16 mouse cellular contexts compared by ENCODE assay signal in genomic region chr3:32421115-32422054, GRCm38 (mm10). TPM values are rescaled to one million over a fixed set of nuclear protein-coding genes. Genes with fewer than 3 reads are reported as not detected.
DNase-seq lines count a peak whose midpoint lies in the region; ATAC-seq and TF ChIP-seq lines count a peak whose summit lies in the region.
"Had no signal": no experiment of that assay in that cellular context is flagged by ENCODE, and none has a peak within 500 bp of the region (broad histone marks: within the 10 kb centered on the region; RNA-seq: fewer than 3 reads in every experiment).

No protein-coding gene starts in this region.

- no peaks in the 10 kb centered on the region for H3K9me3 ChIP-seq in G1E (replicated peaks)
- no peaks in the 10 kb centered on the region for H3K9me3 ChIP-seq in midbrain, embryonic 11.5 days (ENCODE audit: control insufficient read depth, low read length)
- H3K9me3 ChIP-seq: embryonic facial prominence, embryonic 15.5 days; heart, embryonic 15.5 days; limb, embryonic 10.5 days; liver, embryonic 15.5 days had no signal

- 0 out of 2 replicates have a peak, but pooled peaks have one; percentile 2 for ATAC-seq in G1E (ENCODE audit: extremely low read depth, insufficient number of reproducible peaks, low FRiP score, poor library complexity, severe bottlenecking)
- no peak for ATAC-seq in midbrain, embryonic 11.5 days (ENCODE audit: low FRiP score)
- ATAC-seq: forebrain, embryonic 14.5 days had no signal

- no peak overlapping the region for H3K4me3 ChIP-seq in heart, adult 2 months
- no peak overlapping the region for H3K4me3 ChIP-seq in G1E (ENCODE audit: low read depth, low read length)
- no peak overlapping the region for H3K4me3 ChIP-seq in macrophage (ENCODE audit: inconsistent target)
- no peak overlapping the region for H3K4me3 ChIP-seq in midbrain, embryonic 11.5 days (ENCODE audit: low read depth, low read length)
- H3K4me3 ChIP-seq: embryonic facial prominence, embryonic 15.5 days; heart, embryonic 15.5 days; limb, embryonic 10.5 days; liver, embryonic 15.5 days had no signal

- no peak for TF ChIP-seq POLR2A in heart, adult 2 months (IDR thresholded peaks at IDR 0.05; ENCODE audit: insufficient read depth, low read depth, low read length)

- peaks cover 18% of the 10 kb centered on the region for H3K36me3 ChIP-seq in heart, adult 2 months (ENCODE audit: control insufficient read depth, insufficient read depth, low read length)
- H3K36me3 ChIP-seq in G1E (replicated peaks) (peaks cover 33% of the 10 kb centered on the region), macrophage (ENCODE audit: inconsistent target) (no peaks in the 10 kb centered on the region)
- no peaks in the 10 kb centered on the region for H3K36me3 ChIP-seq in midbrain, embryonic 11.5 days (ENCODE audit: control insufficient read depth, insufficient read depth, low read length)
- H3K36me3 ChIP-seq: embryonic facial prominence, embryonic 15.5 days; heart, embryonic 15.5 days; liver, embryonic 15.5 days had no signal

- peak overlapping the region; percentile 31; the same call in 1 of the 2 replicates for H3K27ac ChIP-seq in heart, adult 2 months
- H3K27ac ChIP-seq in macrophage = 0 out of 2 replicates have a peak overlapping the region, but pooled peaks have one; percentile 4
- H3K27ac ChIP-seq in midbrain, embryonic 11.5 days (ENCODE audit: low read depth, low read length) = no peak overlapping the region
- H3K27ac ChIP-seq: embryonic facial prominence, embryonic 15.5 days; heart, embryonic 15.5 days; limb, embryonic 10.5 days; liver, embryonic 15.5 days; stomach, postnatal 0 days had no signal

- WGBS in heart, adult 2 months = 50% methylated on average over 6 of the region's 6 CpGs
- 76% methylated on average over 6 of the region's 6 CpGs for WGBS in macrophage (ENCODE audit: missing documents)
- 91% methylated on average over 6 of the region's 6 CpGs for WGBS in midbrain, embryonic 11.5 days

- no peaks in the 10 kb centered on the region for H3K27me3 ChIP-seq in heart, adult 2 months (ENCODE audit: control insufficient read depth, insufficient read depth, low read length)
- no peaks in the 10 kb centered on the region for H3K27me3 ChIP-seq in G1E (ENCODE audit: insufficient read depth, low read length)
- no peaks in the 10 kb centered on the region for H3K27me3 ChIP-seq in midbrain, embryonic 11.5 days (ENCODE audit: control insufficient read depth, insufficient read depth, low read length)
- H3K27me3 ChIP-seq: embryonic facial prominence, embryonic 15.5 days; heart, embryonic 15.5 days; liver, embryonic 15.5 days had no signal

- H3K9ac ChIP-seq in heart, adult 2 months (ENCODE audit: low read depth, low read length) = no peak overlapping the region
- H3K9ac ChIP-seq in midbrain, embryonic 11.5 days (ENCODE audit: low read length) = no peak overlapping the region
- H3K9ac ChIP-seq: embryonic facial prominence, embryonic 15.5 days; heart, embryonic 15.5 days; liver, embryonic 15.5 days had no signal

- intact Hi-C loops in heart, adult 2 months (cut with DNase I) = no loop called here

- no peak for TF ChIP-seq EP300 in heart, adult 2 months (IDR thresholded peaks at IDR 0.05; ENCODE audit: insufficient read depth, low read depth, low read length)

- no peak for TF ChIP-seq CTCF in heart, adult 2 months (IDR thresholded peaks at IDR 0.05)
- no peak for TF ChIP-seq CTCF in G1E (IDR thresholded peaks at IDR 0.05; ENCODE audit: low read depth, low read length)

- no peak for DNase-seq in heart, adult 2 months
- no peak for DNase-seq in heart, adult 18-20 months
- peak; percentile 88 for DNase-seq in 3T3-L1 (ENCODE audit: low read depth, low spot score)
- no peak for DNase-seq in G1E (ENCODE audit: low spot score)
- DNase-seq in midbrain, embryonic 11.5 days (ENCODE audit: low spot score, missing footprints) = no peak
- DNase-seq in urinary bladder, postnatal 4 days (ENCODE audit: low spot score in 2 of 2) = no peak
- DNase-seq: kidney, postnatal 4 days; retina, postnatal 1 day; thymus, postnatal 25 days had no signal

- H3K79me2 ChIP-seq in heart, adult 2 months (replicated peaks; ENCODE audit: control insufficient read depth, insufficient read depth, low read length) = peaks cover 10% of the 10 kb centered on the region
- H3K79me2 ChIP-seq in macrophage (ENCODE audit: inconsistent target) = peaks cover 100% of the 10 kb centered on the region

- H3K4me1 ChIP-seq in heart, adult 2 months (ENCODE audit: control insufficient read depth, insufficient read depth, low read length) = peaks cover 14% of the 10 kb centered on the region
- peaks cover 14% of the 10 kb centered on the region for H3K4me1 ChIP-seq in G1E (ENCODE audit: insufficient read depth, low read depth, low read length)
- H3K4me1 ChIP-seq in midbrain, embryonic 11.5 days (ENCODE audit: control insufficient read depth, insufficient read depth, low read length) = no peaks in the 10 kb centered on the region

- no peak overlapping the region for H3K4me2 ChIP-seq in midbrain, embryonic 11.5 days
- H3K4me2 ChIP-seq: embryonic facial prominence, embryonic 15.5 days; heart, embryonic 15.5 days; liver, embryonic 15.5 days had no signal

RNA-seq across cellular contexts. Expression of gene Pik3ca, which starts 23.9 kb away (rescaled TPM):
- 10 to 100 TPM; 43.5 to 48.5 TPM for total RNA-seq in heart, adult 2 months (2021)
- 6.5 and 13.4 TPM in 2 replicates for polyA plus RNA-seq in heart, adult 2 months (2012; rRNA removed)
- 10 to 100 TPM; 38.0 to 40.7 TPM for total RNA-seq in heart, adult 18-20 months (2021)
- total RNA-seq in G1E (2014; fragmentation: Nextera tagmentation) (26.8 and 28.9 TPM in 2 replicates), G1E (2017) (32.0 and 32.2 TPM in 2 replicates)
- polyA plus RNA-seq in G1E (2012) (1.1 and 2.0 TPM in 2 replicates), macrophage (2018) (16.9 to 27.5 TPM (median 25.9 TPM) in 3 replicates)
- total RNA-seq in macrophage (2018; cell fraction: chromatin; rRNA removed) = 100 to 1,000 TPM in 7 of 26 experiments, 10 to 100 TPM in 19; 29.7 to 188 (median 55.5) TPM
- 10 to 100 TPM; 23.0 to 67.9 (median 35.7) TPM for total RNA-seq in macrophage (2018; cell fraction: cytosol; rRNA removed)
- 100 to 1,000 TPM in 2 of 26 experiments, 10 to 100 TPM in 24; 31.9 to 151 (median 55.3) TPM for total RNA-seq in macrophage (2018; cell fraction: nucleus; rRNA removed)
- polyA plus RNA-seq in midbrain, embryonic 11.5 days (2014; fragmentation: Nextera tagmentation; extraction: Ambion mirVana) = 12.7 and 14.0 TPM in 2 replicates

RNA-seq across cellular contexts. Expression of gene Zmat3, which starts 55.6 kb away (rescaled TPM):
- 1 to 10 TPM; 5.9 to 6.1 TPM for total RNA-seq in heart, adult 2 months (2021)
- polyA plus RNA-seq in heart, adult 2 months (2012; rRNA removed) = 4.4 and 7.3 TPM in 2 replicates
- total RNA-seq in heart, adult 18-20 months (2021) = 1 to 10 TPM; 7.1 to 7.5 TPM
- 76.8 and 87.6 TPM in 2 replicates for total RNA-seq in G1E (2014; fragmentation: Nextera tagmentation)
- 4.4 and 5.2 TPM in 2 replicates for total RNA-seq in G1E (2017)
- polyA plus RNA-seq in G1E (2012) = 7.8 and 8.1 TPM in 2 replicates
- total RNA-seq in macrophage (2018; cell fraction: chromatin; rRNA removed) = 10 to 100 TPM in 18 of 26 experiments, 1 to 10 TPM in 8; 3.3 to 42.1 (median 18.5) TPM
- total RNA-seq in macrophage (2018; cell fraction: cytosol; rRNA removed) = 10 to 100 TPM; 11.4 to 32.5 (median 18.8) TPM
- total RNA-seq in macrophage (2018; cell fraction: nucleus; rRNA removed) = 10 to 100 TPM in 24 of 26 experiments, 1 to 10 TPM in 2; 7.5 to 47.5 (median 19.2) TPM
- 10.9 to 16.7 TPM (median 15.7 TPM) in 3 replicates for polyA plus RNA-seq in macrophage (2018)
- 10.7 and 12.1 TPM in 2 replicates for polyA plus RNA-seq in midbrain, embryonic 11.5 days (2014; fragmentation: Nextera tagmentation; extraction: Ambion mirVana)
